Mouse (Mus musculus) heart, embryonic 15.5 days (tissue): ENCODE measurements around the gene Stpg2. TPM values are rescaled to one million over a fixed set of nuclear protein-coding genes. Genes with fewer than 3 reads are reported as not detected.
"Not testable (repeated sequence)": the region's sequence is repeated elsewhere in the genome, so short reads cannot be mapped to it uniquely, and the experiment has no call there.

Experiments
- ATAC-seq: fragments of 200-750 bp; cut with Nextera tagmentation; replicated peaks from 2 replicates; pipeline ENCODE4 v1.8.0; 2017; ENCODE audit warnings: low read depth, moderate TSS enrichment; ENCODE audit not compliant: insufficient number of reproducible peaks, insufficient read depth, low FRiP score
- H3K27ac ChIP-seq: fragments of 300-500 bp; sonication (generic); 2 replicates; pipeline ENCODE4 v1.5.1; 2015; ENCODE audit warnings: mild to moderate bottlenecking, inconsistent platforms
- H3K27me3 ChIP-seq: fragments of 300-500 bp; sonication (generic); 2 replicates; pipeline ENCODE4 v1.6.1; 2015; ENCODE audit warnings: inconsistent platforms
- H3K36me3 ChIP-seq: fragments of 300-500 bp; sonication (generic); 2 replicates; pipeline ENCODE4 v1.6.1; 2015; ENCODE audit warnings: mild to moderate bottlenecking, inconsistent platforms
- H3K4me1 ChIP-seq: fragments of 300-500 bp; sonication (generic); replicated peaks from 2 replicates; pipeline ENCODE4 v1.6.1; 2015; ENCODE audit warnings: inconsistent platforms
- H3K4me2 ChIP-seq: fragments of 300-500 bp; sonication (generic); 2 replicates; pipeline ENCODE4 v1.6.1; 2015; ENCODE audit warnings: inconsistent platforms, mild to moderate bottlenecking, moderate library complexity
- H3K4me3 ChIP-seq: fragments of 300-500 bp; sonication (generic); 2 replicates; pipeline ENCODE4 v1.5.1; 2015; ENCODE audit warnings: mild to moderate bottlenecking, inconsistent platforms
- H3K9ac ChIP-seq: fragments of 300-500 bp; sonication (generic); 2 replicates; pipeline ENCODE4 v1.6.1; 2015; ENCODE audit warnings: mild to moderate bottlenecking, inconsistent platforms
- H3K9me3 ChIP-seq: fragments of 300-500 bp; sonication (generic); replicated peaks from 2 replicates; pipeline ENCODE4 v1.6.1; 2016; ENCODE audit warnings: inconsistent platforms
- WGBS: fragments of 180-500 bp; shearing (Covaris S2); methylation state at CpG from one replicate; pipeline ENCODE4 v1.1.7; 2015; ENCODE audit warnings: mixed read lengths; 5-methylcytosine and 5-hydroxymethylcytosine counted together
- polyA plus RNA-seq: library from polyadenylated mRNA; unstranded; fragments of >200 nt; fragmentation: Nextera tagmentation; extraction: Ambion mirVana; gene quantifications from 2 replicates; pipeline ENCODE4 v1.2.1, GENCODE M21; 2015

The Stpg2 gene
- polyA plus RNA-seq, 1 experiment from 2014 or later = 0.08 TPM

DNA sequence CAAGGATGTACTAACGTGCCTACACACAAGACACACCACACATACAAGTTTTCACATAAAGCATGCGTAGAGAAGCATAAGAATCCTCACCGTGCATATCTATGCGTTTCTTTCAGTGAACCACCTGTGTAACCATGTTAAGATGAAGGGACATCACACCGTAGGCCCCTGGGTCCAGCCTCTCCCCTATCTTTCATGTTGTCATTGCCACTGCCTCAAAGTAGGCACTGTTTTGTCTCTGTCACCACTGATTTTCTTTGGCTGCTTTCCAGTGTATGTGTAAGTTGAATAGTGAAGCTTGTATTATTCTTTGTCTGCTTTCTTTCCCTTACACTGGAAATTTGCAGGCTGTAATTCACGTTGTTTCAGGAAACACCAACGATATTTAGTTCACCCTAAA is 236.7 kb downstream of the Stpg2 start:
- H3K9ac ChIP-seq = no peak overlapping the region
- no peak overlapping the region for H3K4me3 ChIP-seq
- no peaks in the 10 kb centered on the region for H3K9me3 ChIP-seq
- 31% methylated on average over 7 of the region's 7 CpGs for WGBS
- H3K36me3 ChIP-seq = no peaks in the 10 kb centered on the region
- no peaks in the 10 kb centered on the region for H3K27me3 ChIP-seq
- H3K27ac ChIP-seq = no peak overlapping the region
- H3K4me2 ChIP-seq = no peak overlapping the region
- no peak; the same call in 1 of the 2 replicates for ATAC-seq
- 0 out of 2 replicates have a peak, but pooled peaks cover 3% of the 10 kb centered on the region for H3K4me1 ChIP-seq

- no peak overlapping the region for H3K4me3 ChIP-seq
- H3K9me3 ChIP-seq = no peaks in the 10 kb centered on the region
- WGBS = 33% methylated on average over 3 of the region's 3 CpGs
- H3K9ac ChIP-seq = no peak overlapping the region
- H3K4me2 ChIP-seq = no peak overlapping the region
- ATAC-seq = 0 out of 2 replicates have a peak, but pooled peaks have one; percentile 22
- H3K27ac ChIP-seq = no peak overlapping the region
- H3K4me1 ChIP-seq = peaks cover 3% of the 10 kb centered on the region; the same call in 1 of the 2 replicates
- H3K36me3 ChIP-seq = no peaks in the 10 kb centered on the region
- H3K27me3 ChIP-seq = no peaks in the 10 kb centered on the region
Measured at GRCm38 (mm10) chr3:139495939-139496338, 290.4 kb downstream of the Stpg2 start.

DNA sequence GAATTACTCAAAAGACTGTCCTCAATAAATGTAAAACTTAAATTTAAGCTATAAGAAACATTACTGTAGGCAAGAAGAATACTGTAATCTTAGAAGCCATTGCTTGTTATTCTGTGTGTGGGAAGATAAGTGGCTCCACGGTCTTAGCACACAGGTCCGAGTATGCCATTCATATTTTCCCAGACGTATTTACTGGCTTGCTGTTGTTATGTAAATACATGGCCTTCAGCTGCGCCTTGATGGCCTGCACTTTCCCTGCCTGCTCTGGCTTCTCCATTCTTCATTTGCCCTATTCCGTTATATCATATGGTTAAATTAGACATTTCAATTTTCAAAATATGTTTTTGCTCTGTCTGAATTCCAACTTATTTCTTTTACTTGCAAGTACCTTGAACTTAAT is 296.7 kb downstream of the Stpg2 start:
- ATAC-seq = no peak
- WGBS = 77% methylated on average over 5 of the region's 5 CpGs
- Histone ChIP-seq H3K36me3 (no peaks in the 10 kb centered on the region), H3K4me2 (no peak overlapping the region), H3K27ac (no peak overlapping the region), H3K27me3 (no peaks in the 10 kb centered on the region), H3K9me3 (no peaks in the 10 kb centered on the region), H3K4me3 (no peak overlapping the region), H3K9ac (no peak overlapping the region), H3K4me1 (no peaks in the 10 kb centered on the region)

- WGBS = 45% methylated on average over 6 of the region's 6 CpGs
Measured at GRCm38 (mm10) chr3:139509275-139509985, 303.9 kb downstream of the Stpg2 start.

DNA sequence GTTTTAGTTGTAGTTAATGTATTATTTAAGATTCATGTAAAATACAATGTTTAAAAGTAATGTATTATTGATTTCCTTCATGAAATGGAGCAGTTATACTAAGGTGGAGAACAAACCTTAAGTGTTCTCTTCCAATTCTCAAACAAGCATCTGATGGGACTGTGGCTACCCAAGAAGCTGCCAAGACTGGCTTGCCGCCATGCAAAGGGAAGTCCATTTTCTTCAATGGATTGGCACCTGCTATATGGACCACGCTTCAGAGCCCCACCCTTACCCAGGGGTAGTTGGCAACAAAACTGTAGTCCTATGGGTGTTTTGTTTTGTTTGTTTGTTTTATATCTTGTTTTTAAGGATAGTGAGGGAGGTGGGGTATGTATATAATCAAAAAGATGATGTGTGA is 373.0 kb downstream of the Stpg2 start:
- no peaks in the 10 kb centered on the region for H3K27me3 ChIP-seq
- no peak for ATAC-seq
- no peak overlapping the region for H3K9ac ChIP-seq
- 81% methylated on average over 2 of the region's 2 CpGs for WGBS
- H3K4me2 ChIP-seq = no peak overlapping the region
- H3K27ac ChIP-seq = no peak overlapping the region
- no peaks in the 10 kb centered on the region for H3K4me1 ChIP-seq
- H3K36me3 ChIP-seq = no peaks in the 10 kb centered on the region
- no peak overlapping the region for H3K4me3 ChIP-seq
- H3K9me3 ChIP-seq = no peaks in the 10 kb centered on the region

More at GRCm38 (mm10) chr3:139509275-139509985, 303.9 kb downstream of the Stpg2 start:
- Histone ChIP-seq H3K4me1 (no peaks in the 10 kb centered on the region), H3K9me3 (no peaks in the 10 kb centered on the region), H3K9ac (no peak overlapping the region), H3K4me3 (no peak overlapping the region), H3K27me3 (no peaks in the 10 kb centered on the region), H3K36me3 (no peaks in the 10 kb centered on the region), H3K4me2 (no peak overlapping the region), H3K27ac (no peak overlapping the region)
- ATAC-seq = no peak

DNA sequence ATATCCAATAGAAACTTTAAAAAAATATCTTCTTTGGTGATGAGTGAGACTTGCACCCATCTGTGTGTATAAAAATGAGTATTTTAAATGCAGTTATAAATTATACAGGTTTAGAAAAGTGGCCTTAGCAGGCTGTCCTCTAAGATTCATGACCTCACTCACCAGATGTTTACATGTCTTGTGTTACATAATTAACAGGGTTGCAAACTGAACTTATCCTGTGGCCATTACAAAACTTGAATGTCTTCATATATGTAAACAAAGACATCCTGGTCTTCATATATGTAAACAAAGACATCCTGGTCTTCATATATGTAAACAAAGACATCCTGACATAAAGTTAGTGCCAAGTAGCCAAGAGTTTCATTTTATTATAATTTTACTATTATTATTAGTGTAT is 375.8 kb downstream of the Stpg2 start:
- H3K27me3 ChIP-seq = no peaks in the 10 kb centered on the region
- H3K27ac ChIP-seq = no peak overlapping the region
- no peak overlapping the region for H3K4me3 ChIP-seq
- ATAC-seq = no peak
- H3K4me2 ChIP-seq = no peak overlapping the region
- no peaks in the 10 kb centered on the region for H3K4me1 ChIP-seq
- H3K9ac ChIP-seq = no peak overlapping the region
- no peaks in the 10 kb centered on the region for H3K36me3 ChIP-seq
- H3K9me3 ChIP-seq = no peaks in the 10 kb centered on the region

DNA sequence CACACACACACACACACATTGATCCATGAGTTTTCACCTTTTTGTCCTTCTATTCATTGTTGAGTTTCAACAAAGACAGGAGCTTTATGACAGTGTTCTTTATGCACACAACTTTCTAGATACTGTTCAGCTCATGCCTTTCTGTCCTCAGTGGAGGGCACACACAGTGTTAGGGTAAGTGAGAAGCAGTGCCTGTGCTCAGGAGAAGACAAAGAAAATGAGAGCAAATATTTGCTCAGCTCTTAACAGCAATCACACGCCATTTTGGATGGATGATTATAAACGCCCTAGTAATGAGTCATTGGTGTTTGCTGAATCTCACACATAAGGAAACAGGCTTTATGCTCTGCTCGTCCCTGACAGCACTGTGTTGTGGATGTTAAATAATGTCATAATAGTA is 394.0 kb downstream of the Stpg2 start:
- Histone ChIP-seq H3K9ac (no peak overlapping the region), H3K4me1 (no peaks in the 10 kb centered on the region), H3K4me2 (no peak overlapping the region), H3K27me3 (no peaks in the 10 kb centered on the region), H3K27ac (no peak overlapping the region), H3K4me3 (no peak overlapping the region), H3K9me3 (no peaks in the 10 kb centered on the region), H3K36me3 (no peaks in the 10 kb centered on the region)
- WGBS = 62% methylated on average over 3 of the region's 3 CpGs
- no peak for ATAC-seq

- not testable (repeated sequence) for H3K4me2 ChIP-seq, H3K9ac ChIP-seq, H3K4me1 ChIP-seq, H3K27ac ChIP-seq, H3K4me3 ChIP-seq, H3K27me3 ChIP-seq, ATAC-seq, H3K9me3 ChIP-seq, H3K36me3 ChIP-seq
Measured at GRCm38 (mm10) chr3:139608267-139608666, 402.8 kb downstream of the Stpg2 start.

GRCm38 (mm10) chr3:139614641-139615040 is 409.1 kb downstream of the Stpg2 start:
- Histone ChIP-seq H3K36me3 (no peaks in the 10 kb centered on the region), H3K4me1 (no peaks in the 10 kb centered on the region), H3K27ac (no peak overlapping the region), H3K27me3 (no peaks in the 10 kb centered on the region), H3K9ac (no peak overlapping the region), H3K9me3 (no peaks in the 10 kb centered on the region), H3K4me2 (no peak overlapping the region), H3K4me3 (no peak overlapping the region)
- no peak for ATAC-seq
- WGBS = 40% methylated on average over 3 of the region's 3 CpGs

DNA sequence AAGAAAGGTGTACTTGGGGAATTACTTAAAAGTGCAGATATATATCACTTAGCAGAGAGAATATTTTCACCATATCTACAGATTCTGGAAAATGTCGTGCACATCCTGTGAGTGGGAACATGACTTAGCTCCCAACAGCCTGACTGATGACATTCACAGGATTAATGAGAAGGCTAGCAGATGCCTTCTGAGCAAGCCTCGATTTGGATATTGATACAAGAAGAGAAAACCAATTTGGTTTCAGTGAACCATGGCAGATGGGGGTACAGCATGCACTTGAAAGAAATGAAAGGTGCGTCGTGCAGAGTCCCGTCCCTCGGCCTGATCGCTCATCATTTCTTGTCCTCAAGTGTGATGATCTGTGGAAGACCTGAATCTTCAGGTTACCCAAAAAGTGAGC is 410.3 kb downstream of the Stpg2 start:
- Histone ChIP-seq H3K4me1 (no peaks in the 10 kb centered on the region), H3K9me3 (no peaks in the 10 kb centered on the region), H3K4me2 (no peak overlapping the region), H3K27ac (no peak overlapping the region), H3K4me3 (no peak overlapping the region), H3K9ac (no peak overlapping the region), H3K36me3 (no peaks in the 10 kb centered on the region), H3K27me3 (no peaks in the 10 kb centered on the region)
- 82% methylated on average over 7 of the region's 7 CpGs for WGBS
- no peak for ATAC-seq

DNA sequence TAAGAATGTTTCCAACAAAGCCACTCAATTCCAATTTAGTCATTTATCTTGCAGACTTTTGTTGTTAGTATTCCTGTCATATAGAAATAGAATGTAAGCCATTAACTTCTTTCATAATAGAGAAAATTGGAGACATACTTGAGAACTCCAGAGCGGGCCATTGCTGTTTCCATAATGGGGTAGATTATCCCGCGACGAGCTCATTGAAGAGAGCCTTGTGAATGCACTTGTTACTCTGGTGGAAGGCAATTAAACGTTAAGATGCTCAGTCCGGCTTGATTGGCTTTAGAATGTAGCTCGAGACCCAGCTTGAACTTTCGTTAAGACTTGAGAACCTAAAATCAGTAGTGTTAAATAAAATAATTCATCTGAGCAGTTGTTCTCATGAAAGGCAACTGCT is 432.4 kb downstream of the Stpg2 start:
- Histone ChIP-seq H3K9ac (no peak overlapping the region), H3K4me3 (no peak overlapping the region), H3K36me3 (no peaks in the 10 kb centered on the region), H3K27me3 (no peaks in the 10 kb centered on the region), H3K4me2 (no peak overlapping the region), H3K27ac (no peak overlapping the region), H3K4me1 (no peaks in the 10 kb centered on the region), H3K9me3 (no peaks in the 10 kb centered on the region)
- ATAC-seq = no peak
- WGBS = 82% methylated on average over 8 of the region's 8 CpGs

DNA sequence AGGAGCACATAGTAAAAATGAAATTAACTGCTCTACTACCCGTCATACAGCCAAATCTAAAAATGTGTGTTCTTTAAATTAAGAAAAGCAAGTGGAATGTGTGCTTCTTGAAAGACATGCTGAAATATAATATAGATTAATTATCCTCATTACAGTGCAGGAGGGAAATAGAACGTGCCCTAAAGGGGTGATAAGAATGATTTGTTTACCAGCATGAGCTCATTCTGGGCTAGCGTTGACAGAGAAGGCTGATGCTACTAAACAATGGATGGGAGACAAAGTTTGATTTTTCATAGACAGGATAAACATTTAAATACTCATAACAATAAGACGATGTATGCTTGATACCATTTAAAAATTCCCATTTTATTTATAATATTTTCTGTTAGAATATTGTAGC is 446.0 kb downstream of the Stpg2 start:
- H3K4me2 ChIP-seq = no peak overlapping the region
- no peak overlapping the region for H3K9ac ChIP-seq
- H3K4me3 ChIP-seq = no peak overlapping the region
- no peak overlapping the region for H3K27ac ChIP-seq
- H3K4me1 ChIP-seq = no peaks in the 10 kb centered on the region
- H3K27me3 ChIP-seq = no peaks in the 10 kb centered on the region
- 65% methylated on average over 4 of the region's 4 CpGs for WGBS
- H3K9me3 ChIP-seq = no peaks in the 10 kb centered on the region
- no peak for ATAC-seq
- H3K36me3 ChIP-seq = no peaks in the 10 kb centered on the region
